Mouse (Mus musculus) liver, embryonic 12.5 days (tissue): ENCODE results near the gene Ptgir. TPM values are rescaled to one million over a fixed set of nuclear protein-coding genes. Genes with fewer than 3 reads are reported as not detected.
"Not testable (repeated sequence)": the region's sequence is repeated elsewhere in the genome, so short reads cannot be mapped to it uniquely, and the experiment has no call there.

Source experiments
- ATAC-seq: fragments of 200-750 bp; cut with Nextera tagmentation; 2 replicates; pipeline ENCODE4 v1.8.0; 2017; ENCODE audit warnings: moderate number of reproducible peaks, mild to moderate bottlenecking, moderate library complexity
- H3K27ac ChIP-seq: fragments of 300-500 bp; sonication (generic); 2 replicates; pipeline ENCODE4 v1.5.1; 2016; ENCODE audit warnings: mild to moderate bottlenecking
- H3K27me3 ChIP-seq: fragments of 300-500 bp; sonication (generic); replicated peaks from 2 replicates; pipeline ENCODE4 v1.6.1; 2016; ENCODE audit warnings: mild to moderate bottlenecking, moderate library complexity
- H3K36me3 ChIP-seq: fragments of 300-500 bp; sonication (generic); 2 replicates; pipeline ENCODE4 v1.6.1; 2016; ENCODE audit warnings: mild to moderate bottlenecking, moderate library complexity
- H3K4me1 ChIP-seq: fragments of 300-500 bp; sonication (generic); 2 replicates; pipeline ENCODE4 v1.6.1; 2016
- H3K4me2 ChIP-seq: fragments of 300-500 bp; sonication (generic); 2 replicates; pipeline ENCODE4 v1.6.1; 2016; ENCODE audit warnings: mild to moderate bottlenecking, moderate library complexity
- H3K4me3 ChIP-seq: fragments of 300-500 bp; sonication (generic); 2 replicates; pipeline ENCODE4 v1.5.1; 2016; ENCODE audit warnings: mild to moderate bottlenecking, moderate library complexity
- H3K9ac ChIP-seq: fragments of 300-500 bp; sonication (generic); 2 replicates; pipeline ENCODE4 v1.6.1; 2016; ENCODE audit warnings: mild to moderate bottlenecking, moderate library complexity
- H3K9me3 ChIP-seq: fragments of 300-500 bp; sonication (generic); replicated peaks from 2 replicates; pipeline ENCODE4 v1.6.1; 2016; ENCODE audit warnings: mild to moderate bottlenecking, moderate library complexity
- WGBS: fragments of 180-500 bp; shearing (Covaris S2); methylation state at CpG from one replicate; pipeline ENCODE4 v1.1.7; 2016; ENCODE audit not compliant: insufficient replicate concordance; 5-methylcytosine and 5-hydroxymethylcytosine counted together
- polyA plus RNA-seq: library from polyadenylated mRNA; unstranded; fragments of >200 nt; fragmentation: Nextera tagmentation; extraction: Ambion mirVana; gene quantifications from 2 replicates; pipeline ENCODE4 v1.2.1, GENCODE M21; 2016

The Ptgir gene
- polyA plus RNA-seq, 1 experiment from 2014 or later, result 1.5 TPM

GRCm38 (mm10) chr7:16947959-16948361 is 41.7 kb downstream of the Ptgir start:
- peaks cover 82% of the 10 kb centered on the region for H3K27me3 ChIP-seq
- no peak overlapping the region for H3K4me2 ChIP-seq
- no peak overlapping the region for H3K27ac ChIP-seq
- 10% methylated on average over 4 of the region's 4 CpGs for WGBS
- H3K4me1 ChIP-seq, result peaks cover 33% of the 10 kb centered on the region
- H3K36me3 ChIP-seq, result no peaks in the 10 kb centered on the region
- no peak for ATAC-seq
- H3K9me3 ChIP-seq, result no peaks in the 10 kb centered on the region
- no peak overlapping the region for H3K4me3 ChIP-seq
- no peak overlapping the region for H3K9ac ChIP-seq

- no peaks in the 10 kb centered on the region for H3K9me3 ChIP-seq
- no peak overlapping the region for H3K27ac ChIP-seq
- no peak overlapping the region for H3K9ac ChIP-seq
- no peak overlapping the region for H3K4me2 ChIP-seq
- H3K36me3 ChIP-seq, result no peaks in the 10 kb centered on the region
- H3K4me1 ChIP-seq, result peaks cover 33% of the 10 kb centered on the region
- no peak overlapping the region for H3K4me3 ChIP-seq
- no peak for ATAC-seq
- H3K27me3 ChIP-seq, result peaks cover 71% of the 10 kb centered on the region
- 41% methylated on average over 8 of the region's 8 CpGs for WGBS
Observed at GRCm38 (mm10) chr7:16948923-16949458, 42.7 kb downstream of the Ptgir start.

- peak overlapping the region; percentile 30 for H3K4me3 ChIP-seq
- H3K27ac ChIP-seq, result no peak overlapping the region
- H3K36me3 ChIP-seq, result no peaks in the 10 kb centered on the region
- no peaks in the 10 kb centered on the region for H3K9me3 ChIP-seq
- no peak overlapping the region for H3K9ac ChIP-seq
- H3K4me1 ChIP-seq, result peaks cover 21% of the 10 kb centered on the region
- H3K4me2 ChIP-seq, result peak overlapping the region; percentile 61
- H3K27me3 ChIP-seq, result peaks cover 60% of the 10 kb centered on the region
- ATAC-seq, result peak; percentile 36
- WGBS, result 8% methylated on average over 29 of the region's 29 CpGs
Observed at GRCm38 (mm10) chr7:16949908-16950841, 43.9 kb downstream of the Ptgir start.

- H3K36me3 ChIP-seq, result no peaks in the 10 kb centered on the region
- no peak overlapping the region for H3K4me3 ChIP-seq
- 25% methylated on average over 18 of the region's 18 CpGs for WGBS
- peaks cover 51% of the 10 kb centered on the region for H3K27me3 ChIP-seq
- ATAC-seq, result peak; percentile 66
- 0 out of 2 replicates have a peak overlapping the region, but pooled peaks have one; percentile 0 for H3K4me2 ChIP-seq
- no peaks in the 10 kb centered on the region for H3K9me3 ChIP-seq
- no peak overlapping the region for H3K9ac ChIP-seq
- no peak overlapping the region for H3K27ac ChIP-seq
- peaks cover 21% of the 10 kb centered on the region for H3K4me1 ChIP-seq
Observed at GRCm38 (mm10) chr7:16950861-16951635, 44.8 kb downstream of the Ptgir start.

- H3K9me3 ChIP-seq, H3K9ac ChIP-seq, H3K4me2 ChIP-seq, H3K4me3 ChIP-seq, ATAC-seq, H3K36me3 ChIP-seq, H3K27ac ChIP-seq: not testable (repeated sequence)
- peaks cover 24% of the 10 kb centered on the region for H3K27me3 ChIP-seq
- 48% methylated on average over 2 of the region's 2 CpGs for WGBS
- peaks cover 16% of the 10 kb centered on the region for H3K4me1 ChIP-seq
Observed at GRCm38 (mm10) chr7:16953776-16954175, 47.5 kb downstream of the Ptgir start.

- Histone ChIP-seq H3K9me3 (no peaks in the 10 kb centered on the region), H3K27me3 (peaks cover 18% of the 10 kb centered on the region), H3K9ac (no peak overlapping the region), H3K4me3 (no peak overlapping the region), H3K36me3 (no peaks in the 10 kb centered on the region), H3K27ac (no peak overlapping the region), H3K4me1 (peaks cover 6% of the 10 kb centered on the region; the same call in 1 of the 2 replicates), H3K4me2 (no peak overlapping the region)
- no peak for ATAC-seq
- 40% methylated on average over 4 of the region's 4 CpGs for WGBS
Observed at GRCm38 (mm10) chr7:16955712-16956111, 49.4 kb downstream of the Ptgir start.

GRCm38 (mm10) chr7:16956410-16957265 is 50.3 kb downstream of the Ptgir start:
- no peaks in the 10 kb centered on the region for H3K9me3 ChIP-seq

GRCm38 (mm10) chr7:16959539-16960187 is 53.4 kb downstream of the Ptgir start, which contains the start of gene Pnmal1:
Pnmal1 (plus strand) TSS chr7:16959679.
- ATAC-seq, result no peak
- H3K27ac ChIP-seq, result no peak within 1 kb of the TSS
- no peak within 1 kb of the TSS for H3K4me2 ChIP-seq
- H3K4me3 ChIP-seq, result no peak within 1 kb of the TSS
- H3K36me3 ChIP-seq, result no peaks in the 10 kb centered on the region
- peaks cover 14% of the 10 kb centered on the region for H3K27me3 ChIP-seq
- 30% methylated on average over 17 of the region's 17 CpGs for WGBS
- no peaks in the 10 kb centered on the region for H3K9me3 ChIP-seq
- no peak within 1 kb of the TSS for H3K9ac ChIP-seq
- no peaks in the 10 kb centered on the region for H3K4me1 ChIP-seq

More at GRCm38 (mm10) chr7:16956410-16957265, 50.3 kb downstream of the Ptgir start:
- H3K27ac ChIP-seq, result no peak overlapping the region
- H3K36me3 ChIP-seq, result no peaks in the 10 kb centered on the region
- H3K4me3 ChIP-seq, result no peak overlapping the region
- H3K9ac ChIP-seq, result no peak overlapping the region
- ATAC-seq, result no peak
- H3K4me1 ChIP-seq, result no peaks in the 10 kb centered on the region
- no peak overlapping the region for H3K4me2 ChIP-seq
- 57% methylated on average over 15 of the region's 15 CpGs for WGBS
- peaks cover 14% of the 10 kb centered on the region for H3K27me3 ChIP-seq
